Mouse (Mus musculus) ES-Bruce4 (cell line): ENCODE measurements around the gene Iglon5. TPM values are rescaled to one million over a fixed set of nuclear protein-coding genes. Genes with fewer than 3 reads are reported as not detected.

Experiments used
- H3K27ac ChIP-seq: 2 replicates; pipeline ENCODE4 v1.5.1; 2012; ENCODE audit warnings: low read length, inconsistent platforms; ENCODE audit not compliant: insufficient read depth
- H3K27me3 ChIP-seq: 2 replicates; pipeline ENCODE4 v1.6.1; 2012; ENCODE audit warnings: mild to moderate bottlenecking, low read length, inconsistent platforms; ENCODE audit not compliant: control insufficient read depth, poor library complexity, insufficient read depth, severe bottlenecking
- H3K36me3 ChIP-seq: 2 replicates; pipeline ENCODE4 v1.6.1; 2012; ENCODE audit warnings: inconsistent platforms, mild to moderate bottlenecking, low read length, moderate library complexity; ENCODE audit not compliant: control insufficient read depth, poor library complexity, insufficient read depth, severe bottlenecking
- H3K4me1 ChIP-seq: one replicate; pipeline ENCODE4 v1.8.1; 2011; ENCODE audit warnings: low read length; ENCODE audit not compliant: control insufficient read depth, insufficient read depth
- H3K4me3 ChIP-seq: 2 replicates; pipeline ENCODE4 v1.5.1; 2011; ENCODE audit warnings: low read depth, mild to moderate bottlenecking, low read length
- H3K9ac ChIP-seq: 2 replicates; pipeline ENCODE4 v1.6.1; 2012; ENCODE audit warnings: low read depth, mild to moderate bottlenecking, inconsistent platforms; ENCODE audit not compliant: poor library complexity, severe bottlenecking
- H3K9me3 ChIP-seq: replicated peaks from 2 replicates; pipeline ENCODE4 v1.6.1; 2012; ENCODE audit warnings: mild to moderate bottlenecking, low read length, inconsistent platforms; ENCODE audit not compliant: control insufficient read depth, poor library complexity, insufficient read depth, severe bottlenecking
- CTCF ChIP-seq: IDR thresholded peaks from one replicate; pipeline ENCODE4 v1.8.1; 2011; ENCODE audit warnings: low read depth, low read length
- EP300 ChIP-seq: IDR thresholded peaks from 2 replicates; pipeline ENCODE4 v1.6.1; 2011; ENCODE audit warnings: low read depth, low read length; ENCODE audit not compliant: insufficient read depth
- POLR2A ChIP-seq: IDR thresholded peaks from one replicate; pipeline ENCODE4 v1.8.1; 2011; ENCODE audit warnings: low read length; ENCODE audit not compliant: insufficient read depth
- polyA plus RNA-seq: library from polyadenylated mRNA; stranded (reverse); fragments of >200 nt; gene quantifications from 2 replicates; pipeline ENCODE4 v1.2.4, GENCODE M21; 2011; ENCODE audit warnings: low read depth; ENCODE audit not compliant: missing spikeins, insufficient read depth, insufficient read length

Iglon5 gene
- polyA plus RNA-seq, 1 experiment = 5.0 TPM

DNA sequence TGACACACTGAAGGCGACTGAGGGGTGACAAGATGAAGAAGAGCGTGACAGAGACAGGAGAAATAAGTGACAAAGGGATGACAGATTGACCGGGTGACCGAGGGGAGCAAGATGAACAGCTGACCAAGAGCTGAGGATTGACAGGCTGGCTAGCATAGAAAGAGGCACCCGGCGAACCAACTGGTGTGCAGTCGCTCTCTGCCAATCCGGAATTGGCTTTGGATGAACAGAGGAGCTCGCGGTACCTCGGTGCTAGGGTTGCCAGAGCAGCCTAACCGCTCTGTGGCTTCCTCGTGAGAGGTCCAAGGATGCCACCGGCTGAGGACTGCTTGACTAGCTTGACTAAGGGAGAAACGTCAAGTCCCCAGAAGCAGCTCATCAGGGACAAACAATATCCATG, 28.5 kb upstream of the Iglon5 start:
- Histone ChIP-seq H3K4me1 (no peaks in the 10 kb centered on the region), H3K4me3 (no peak overlapping the region), H3K27ac (no peak overlapping the region), H3K36me3 (no peaks in the 10 kb centered on the region), H3K9me3 (no peaks in the 10 kb centered on the region), H3K27me3 (no peaks in the 10 kb centered on the region), H3K9ac (no peak overlapping the region)
- TF ChIP-seq CTCF (no peak), EP300 (no peak), POLR2A (no peak)

DNA sequence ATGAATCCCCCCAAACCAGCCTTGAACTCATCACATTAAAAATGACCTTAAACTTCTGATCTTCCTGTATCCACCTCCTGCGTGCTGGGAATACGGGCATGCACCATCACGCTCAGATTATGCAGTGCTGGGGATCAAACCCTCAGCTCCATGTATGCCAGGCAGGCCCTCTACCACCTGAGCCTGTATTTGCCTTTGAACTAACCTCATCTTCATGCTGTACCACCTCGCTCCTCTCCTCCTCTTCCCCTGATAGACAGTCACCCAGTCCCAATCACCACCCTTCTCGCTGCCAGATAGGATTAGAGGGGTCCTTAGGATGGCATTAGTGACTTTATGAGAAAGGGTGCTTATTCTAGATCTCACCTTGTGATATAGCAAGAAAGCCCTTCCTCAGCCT, 25.2 kb upstream of the Iglon5 start:
- Histone ChIP-seq H3K9ac (no peak overlapping the region), H3K4me1 (no peaks in the 10 kb centered on the region), H3K27ac (no peak overlapping the region), H3K9me3 (no peaks in the 10 kb centered on the region), H3K36me3 (no peaks in the 10 kb centered on the region), H3K4me3 (no peak overlapping the region), H3K27me3 (no peaks in the 10 kb centered on the region)
- TF ChIP-seq EP300 = no peak
- no peak for TF ChIP-seq CTCF
- TF ChIP-seq POLR2A = no peak

DNA sequence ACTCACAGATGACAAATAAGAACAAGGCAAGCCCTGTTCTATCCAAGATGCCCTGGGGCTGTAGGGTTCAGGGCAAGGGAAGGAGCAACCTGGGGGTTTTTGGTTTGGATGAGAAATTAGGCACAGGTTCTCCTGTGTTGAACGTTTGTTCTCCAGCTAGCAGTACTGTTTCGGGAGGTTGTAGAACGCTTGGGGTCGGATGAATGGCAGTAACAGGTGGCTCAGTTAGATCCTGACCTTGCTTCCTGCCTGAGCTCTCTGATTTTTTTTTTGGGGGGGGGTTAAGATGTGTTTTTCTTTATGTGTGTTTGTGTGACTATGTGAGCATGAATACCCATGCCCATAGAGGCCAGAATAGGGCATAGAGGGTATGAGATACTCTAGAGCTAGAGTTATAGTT, 22.6 kb upstream of the Iglon5 start:
- H3K36me3 ChIP-seq = no peaks in the 10 kb centered on the region
- H3K9ac ChIP-seq = no peak overlapping the region
- H3K9me3 ChIP-seq = no peaks in the 10 kb centered on the region
- no peak overlapping the region for H3K27ac ChIP-seq
- no peak for TF ChIP-seq EP300
- no peak for TF ChIP-seq POLR2A
- no peak for TF ChIP-seq CTCF
- no peaks in the 10 kb centered on the region for H3K4me1 ChIP-seq
- H3K27me3 ChIP-seq = no peaks in the 10 kb centered on the region
- H3K4me3 ChIP-seq = no peak overlapping the region

DNA sequence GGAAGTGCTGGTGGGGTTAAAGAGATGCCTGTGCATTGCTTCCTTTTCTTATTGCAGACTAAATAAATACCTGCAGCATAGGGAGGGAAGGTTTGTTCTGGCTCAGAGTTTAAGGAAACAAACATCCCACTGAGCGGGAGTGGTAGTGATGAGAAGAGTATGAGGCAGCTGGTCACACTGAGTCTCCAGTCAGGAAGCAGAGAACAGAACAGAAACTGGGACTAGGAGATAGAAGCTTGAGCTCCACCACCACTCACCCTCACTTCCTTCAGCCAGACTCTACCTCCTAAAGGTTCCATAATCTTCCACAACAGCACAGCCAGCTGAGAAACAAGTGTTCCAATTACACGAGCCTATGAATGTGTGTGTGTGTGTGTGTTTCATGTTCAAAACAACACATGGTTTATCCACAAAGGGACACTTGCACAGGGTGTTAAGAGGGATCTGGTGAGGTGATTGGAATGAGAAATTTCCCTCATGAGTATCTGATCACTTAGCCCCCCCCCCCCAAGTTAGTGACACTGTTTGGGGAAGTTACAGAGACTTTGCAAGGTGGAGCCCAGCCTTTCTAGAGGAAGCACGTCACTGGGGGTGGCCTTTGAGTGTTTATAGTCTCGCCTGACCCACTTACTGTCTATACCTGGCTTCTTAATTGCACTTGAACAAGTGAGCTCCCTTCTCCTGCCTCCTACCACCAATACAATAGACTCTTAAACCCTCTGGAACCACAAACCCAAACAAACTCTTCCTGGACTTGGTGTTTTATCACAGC, 22.0 kb upstream of the Iglon5 start:
- Histone ChIP-seq H3K4me3 (no peak overlapping the region), H3K27me3 (no peaks in the 10 kb centered on the region), H3K36me3 (no peaks in the 10 kb centered on the region), H3K27ac (no peak overlapping the region), H3K9me3 (no peaks in the 10 kb centered on the region), H3K9ac (no peak overlapping the region), H3K4me1 (no peaks in the 10 kb centered on the region)
- TF ChIP-seq EP300 = no peak
- no peak for TF ChIP-seq POLR2A
- no peak for TF ChIP-seq CTCF

DNA sequence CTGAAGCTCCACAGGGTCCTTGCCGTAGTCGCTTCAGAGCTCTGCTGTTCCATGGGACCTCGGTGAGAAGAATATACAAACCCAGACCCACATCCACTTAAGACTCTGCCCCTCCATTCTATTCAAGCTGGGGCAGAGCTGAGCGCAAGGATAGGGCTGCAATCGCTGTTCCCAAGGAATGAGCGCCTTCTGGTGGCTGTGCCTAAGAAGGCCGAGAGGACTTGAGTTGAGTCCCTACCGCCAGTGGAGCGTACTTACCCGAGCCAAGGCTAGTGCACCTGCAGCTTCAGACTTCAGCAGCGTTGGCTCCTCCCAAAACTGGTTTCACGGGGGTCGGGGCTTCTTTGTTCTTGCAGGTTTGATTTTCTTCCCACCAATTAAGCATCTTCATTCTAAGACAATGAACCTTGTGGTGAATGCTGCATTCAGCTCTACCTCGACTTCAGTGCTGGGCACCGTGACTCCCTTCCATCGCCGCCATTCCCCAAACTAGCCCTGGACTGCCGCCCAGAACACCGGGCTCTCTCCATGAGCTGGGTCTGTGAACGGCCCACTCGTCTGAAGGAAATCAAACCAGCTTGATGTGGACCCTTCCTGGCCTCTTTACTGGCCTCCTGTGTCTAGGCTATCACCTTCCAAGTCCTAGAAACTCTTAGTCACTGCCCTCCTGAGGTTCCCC, 5.6 kb upstream of the Iglon5 start:
- Histone ChIP-seq H3K36me3 (no peaks in the 10 kb centered on the region), H3K9ac (no peak overlapping the region), H3K4me1 (no peaks in the 10 kb centered on the region), H3K27me3 (no peaks in the 10 kb centered on the region), H3K9me3 (no peaks in the 10 kb centered on the region; the same call in 1 of the 2 replicates), H3K4me3 (no peak overlapping the region), H3K27ac (no peak overlapping the region)
- TF ChIP-seq POLR2A = no peak
- peak; percentile 93 for TF ChIP-seq CTCF

DNA sequence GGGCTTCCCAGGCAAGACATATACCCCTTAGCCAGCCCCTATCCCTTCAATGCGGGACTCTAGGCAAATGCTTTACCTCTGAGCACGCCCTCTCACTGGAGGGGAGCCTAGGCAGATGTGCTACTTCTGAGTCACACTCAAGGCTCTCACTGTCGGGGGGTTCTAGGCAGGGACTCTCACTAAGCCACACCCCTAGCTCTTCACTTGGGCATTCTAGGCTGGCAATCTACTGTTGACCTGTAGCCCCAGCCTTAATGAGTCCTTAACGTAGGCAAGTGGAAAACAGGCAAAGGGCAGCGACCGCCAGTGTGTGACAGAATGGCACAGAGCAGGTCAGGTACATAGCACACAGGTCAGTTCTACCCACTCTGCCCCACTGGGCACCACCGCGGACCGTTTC, 986 bp upstream of the Iglon5 start:
- H3K4me3 ChIP-seq = no peak overlapping the region
- H3K9ac ChIP-seq = no peak overlapping the region
- no peaks in the 10 kb centered on the region for H3K27me3 ChIP-seq
- H3K27ac ChIP-seq = no peak overlapping the region
- no peaks in the 10 kb centered on the region for H3K36me3 ChIP-seq
- TF ChIP-seq EP300 (no peak), CTCF (no peak), POLR2A (no peak)
- no peaks in the 10 kb centered on the region for H3K4me1 ChIP-seq
- no peaks in the 10 kb centered on the region for H3K9me3 ChIP-seq
